ENCODE assay signal across 7 mouse cellular contexts in genomic region chr17:24414230-24414976, GRCm38 (mm10). TPM values are rescaled to one million over a fixed set of nuclear protein-coding genes. Genes with fewer than 3 reads are reported as not detected.
A peak's percentile ranks its signal among the peaks of the same experiment; 100 is the strongest.
DNase-seq lines count a peak whose midpoint lies in the region; ATAC-seq lines count a peak whose summit lies in the region.

TSS of gene Rnps1 (plus strand) at chr17:24414565.

- peak within 1 kb of the TSS; percentile 83 for H3K4me3 ChIP-seq in intestine, embryonic 16.5 days (ENCODE audit: low read length)
- peak within 1 kb of the TSS; percentile 82 for H3K4me3 ChIP-seq in midbrain, embryonic 11.5 days (ENCODE audit: low read depth, low read length)

- H3K36me3 ChIP-seq in intestine, embryonic 16.5 days (ENCODE audit: control insufficient read depth, insufficient read depth, low read length): peaks cover 3% of the 10 kb centered on the region; the same call in 1 of the 2 replicates
- peaks cover 13% of the 10 kb centered on the region for H3K36me3 ChIP-seq in midbrain, embryonic 11.5 days (ENCODE audit: control insufficient read depth, insufficient read depth, low read length)

- peak within 1 kb of the TSS; percentile 91 for H3K27ac ChIP-seq in intestine, embryonic 16.5 days (ENCODE audit: low read length)
- peak within 1 kb of the TSS; percentile 87 for H3K27ac ChIP-seq in midbrain, embryonic 11.5 days (ENCODE audit: low read depth, low read length)

- H3K4me2 ChIP-seq in intestine, embryonic 16.5 days (ENCODE audit: low read depth, low read length): peak within 1 kb of the TSS; percentile 75
- H3K4me2 ChIP-seq in midbrain, embryonic 11.5 days: peak within 1 kb of the TSS; percentile 97

- under 1% methylated on average over 64 of the region's 64 CpGs for WGBS in intestine, embryonic 16.5 days
- 1% methylated on average over 64 of the region's 64 CpGs for WGBS in midbrain, embryonic 11.5 days

- H3K4me1 ChIP-seq in intestine, embryonic 16.5 days (ENCODE audit: control insufficient read depth, insufficient read depth, low read length): peaks cover 21% of the 10 kb centered on the region
- H3K4me1 ChIP-seq in midbrain, embryonic 11.5 days (ENCODE audit: control insufficient read depth, insufficient read depth, low read length): peaks cover 17% of the 10 kb centered on the region

- ATAC-seq in intestine, embryonic 16.5 days: peak; percentile 91
- peak; percentile 95 for ATAC-seq in midbrain, embryonic 11.5 days (ENCODE audit: low FRiP score)

- no peaks in the 10 kb centered on the region for H3K9me3 ChIP-seq in intestine, embryonic 16.5 days (ENCODE audit: control insufficient read depth, low read length)
- no peaks in the 10 kb centered on the region for H3K9me3 ChIP-seq in midbrain, embryonic 11.5 days (ENCODE audit: control insufficient read depth, low read length)

- peak; percentile 88 for DNase-seq in adrenal gland, adult 8-10 months
- peak; percentile 100 for DNase-seq in embryo, embryonic 9.5 days (ENCODE audit: extremely low spot score)
- peak; percentile 88 to 95 for DNase-seq in gastrocnemius, postnatal 4 days (ENCODE audit: low spot score in 2 of 2)
- peak; percentile 91 to 92 for DNase-seq in left cerebral cortex, postnatal 36 days (ENCODE audit: low spot score in 2 of 2)
- peak; percentile 100 for DNase-seq in midbrain, embryonic 11.5 days (ENCODE audit: low spot score, missing footprints)
- DNase-seq in skeletal muscle tissue, adult 2 months (ENCODE audit: low read depth, low spot score): peak; percentile 99

- intact Hi-C loops in left cerebral cortex, postnatal 36 days (cut with DNase I): loop anchor here (10.0 kb wide), 1 partner anchor 250 kb away; the partner anchor contains the start of genes Amdhd2 and Atp6v0c

- peak within 1 kb of the TSS; percentile 92 for H3K9ac ChIP-seq in intestine, embryonic 16.5 days (ENCODE audit: low read depth, low read length)
- H3K9ac ChIP-seq in midbrain, embryonic 11.5 days (ENCODE audit: low read length): peak within 1 kb of the TSS; percentile 94

- no peaks in the 10 kb centered on the region for H3K27me3 ChIP-seq in intestine, embryonic 16.5 days (replicated peaks; ENCODE audit: control insufficient read depth, insufficient read depth, low read length)
- H3K27me3 ChIP-seq in midbrain, embryonic 11.5 days (ENCODE audit: control insufficient read depth, insufficient read depth, low read length): no peaks in the 10 kb centered on the region

RNA-seq across cellular contexts. Expression of gene Rnps1, which starts in this region (rescaled TPM):
- total RNA-seq in adrenal gland, adult 8-10 months (2022): 10 to 100 TPM; 62.8 to 84.3 (median 75.4) TPM
- total RNA-seq in gastrocnemius, postnatal 4 days (2021): 10 to 100 TPM; 83.7 to 93.6 TPM
- polyA plus RNA-seq in intestine, embryonic 16.5 days (2015; fragmentation: Nextera tagmentation; extraction: Ambion mirVana): 233 and 248 TPM in 2 replicates
- total RNA-seq in left cerebral cortex, postnatal 36 days (2021): 100 to 1,000 TPM; 125 to 132 TPM
- 379 and 380 TPM in 2 replicates for polyA plus RNA-seq in midbrain, embryonic 11.5 days (2014; fragmentation: Nextera tagmentation; extraction: Ambion mirVana)

Comparison
In these comparisons a context has a peak if more than half of its experiments do, and no peak if none do; other contexts are left out.
1. Peak in every context shown above with its lines: DNase-seq, ATAC-seq, H3K4me3 ChIP-seq and H3K27ac ChIP-seq.